Mouse (Mus musculus) sigmoid colon, adult 10 weeks (tissue): ENCODE data around the gene 1700013G24Rik. TPM values are rescaled to one million over a fixed set of nuclear protein-coding genes. Genes with fewer than 3 reads are reported as not detected.

Experiments used
- polyA plus RNA-seq: library from polyadenylated mRNA; stranded (reverse); fragments of 350-450 nt; fragmentation: Illumina TruSeq; extraction: RNeasy Lipid Tissue Mini Kit (QIAGEN cat#74804); gene quantifications from one replicate; pipeline ENCODE4 v1.2.3, GENCODE M21; 2014; ENCODE audit warnings: low read depth, low replicate concordance

1700013G24Rik gene
- not detected for polyA plus RNA-seq

DNA sequence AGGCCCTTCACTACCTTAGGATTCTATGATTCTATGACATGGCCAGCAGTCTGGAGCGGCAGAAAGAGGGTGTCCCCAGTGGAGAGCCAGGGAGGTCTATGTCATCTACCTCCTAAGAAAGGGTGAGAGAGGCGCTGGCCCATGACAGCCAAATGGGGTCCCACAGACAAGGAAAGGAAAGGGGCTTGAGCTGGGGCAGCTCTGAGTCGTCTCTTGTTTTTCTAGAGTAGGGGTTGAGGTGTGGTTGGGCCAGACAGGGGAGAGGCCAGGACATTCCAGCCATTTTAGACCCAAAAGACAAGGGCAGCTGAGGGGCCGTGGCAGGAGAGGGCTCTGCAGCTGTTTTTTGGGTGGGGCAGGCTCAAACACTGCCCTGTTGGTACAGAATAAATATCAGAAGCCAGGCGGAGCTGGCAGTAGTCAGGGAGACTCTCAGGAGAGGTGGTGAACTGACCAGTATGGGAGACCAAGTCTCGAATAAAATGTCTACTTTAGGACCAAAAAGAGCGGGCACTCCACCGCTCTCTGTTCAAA, at the start of gene 1700013G24Rik:
Gene 1700013G24Rik (plus strand): TSS at position 51 of the 534 bp plus-strand sequence.

DNA sequence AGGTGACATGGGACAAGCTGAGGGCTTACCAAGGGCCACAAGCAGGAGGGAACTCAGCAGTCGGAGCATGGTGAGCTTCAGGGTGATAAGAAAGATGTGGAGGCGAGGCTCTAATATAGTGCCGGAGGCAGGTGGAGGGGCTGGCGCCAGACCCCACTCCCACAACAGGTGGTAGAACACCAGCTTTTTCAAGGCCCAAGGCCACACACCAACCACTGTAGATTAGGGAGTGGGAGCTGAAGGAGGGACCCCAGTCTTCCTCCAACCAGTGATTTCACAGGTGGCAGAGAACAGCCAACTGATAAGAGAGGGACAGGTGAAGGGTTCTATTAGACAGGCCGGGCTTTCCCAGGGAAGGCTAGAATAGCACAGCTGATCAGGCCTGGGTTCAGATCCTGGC, 43.4 kb upstream of the 1700013G24Rik start, which contains the start of gene Cela3a:
Gene Cela3a (minus strand): TSS at position 101 of the 400 bp plus-strand sequence.

DNA sequence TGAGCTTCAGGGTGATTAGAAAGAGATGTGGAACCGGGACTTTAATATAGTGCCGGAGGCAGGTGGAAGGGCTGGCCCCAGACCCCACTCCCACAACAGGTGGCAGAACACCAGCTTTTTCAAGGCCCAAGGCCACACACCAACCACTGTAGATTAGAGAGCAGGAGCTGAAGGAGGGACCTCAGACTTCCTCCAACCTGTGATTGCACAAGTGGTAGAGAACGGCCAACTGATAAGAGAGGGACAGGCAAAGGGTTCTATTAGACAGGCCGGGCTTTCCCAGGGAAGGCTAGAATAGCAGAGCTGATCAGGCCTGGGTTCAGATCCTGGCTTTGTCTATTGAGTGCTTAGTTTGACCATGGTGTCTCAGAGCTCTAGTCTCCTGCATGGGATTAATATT, 22.6 kb upstream of the 1700013G24Rik start, which contains the start of gene Cela3b:
Gene Cela3b (minus strand): TSS at position 39 of the 400 bp plus-strand sequence.

DNA sequence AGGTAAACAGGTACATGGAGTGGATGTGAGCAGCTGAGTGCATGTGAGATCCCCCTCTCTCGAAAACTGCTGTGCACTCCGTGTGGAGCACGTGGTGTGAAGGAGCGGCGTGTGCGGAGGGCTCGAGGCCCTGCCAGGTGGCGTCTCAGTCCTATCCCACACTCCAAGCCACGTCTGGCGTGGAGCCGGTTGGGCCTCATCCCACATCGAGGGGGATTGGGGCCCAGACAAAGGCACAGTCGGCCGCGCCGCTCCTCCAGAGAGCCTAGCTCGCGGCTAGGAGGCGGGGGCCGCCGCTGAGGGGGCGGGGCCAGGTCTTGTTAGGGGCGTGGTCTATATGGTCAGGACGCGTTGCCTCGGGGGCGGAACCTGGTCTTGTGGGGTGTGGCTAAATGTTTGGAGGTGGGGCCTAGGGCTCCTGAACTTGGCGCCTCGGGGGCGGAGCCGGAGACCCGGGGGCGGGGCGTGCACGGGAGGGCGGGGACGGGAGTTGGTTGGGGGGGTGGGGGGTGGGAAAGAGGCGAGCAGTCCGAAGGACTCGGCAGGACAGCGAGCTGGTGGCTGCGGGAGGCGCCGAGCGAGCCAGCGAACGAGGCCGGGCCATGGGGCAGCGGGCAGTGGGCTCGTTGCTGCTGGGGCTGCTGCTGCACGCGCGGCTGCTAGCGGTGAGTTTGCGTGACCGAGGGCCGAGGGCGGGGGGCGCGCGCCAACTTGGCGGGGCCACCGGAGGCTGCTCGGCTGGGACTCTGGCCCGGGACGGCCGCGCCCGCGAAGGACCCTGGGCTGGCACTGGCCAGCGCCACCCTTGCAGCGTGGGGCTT, 15.4 kb downstream of the 1700013G24Rik start, which contains the start of gene Hspg2:
Gene Hspg2 (plus strand): TSS at position 510 of the 821 bp plus-strand sequence.

Other genes with a start within 250 kb of the 1700013G24Rik start
- 0.16 TPM for gene Wnt4, start 175.8 kb upstream of the 1700013G24Rik start, polyA plus RNA-seq
- gene Cdc42, start 95.6 kb upstream of the 1700013G24Rik start, polyA plus RNA-seq: 1,083 TPM
- not detected for gene Cela3a, start 43.5 kb upstream of the 1700013G24Rik start, polyA plus RNA-seq
- gene Cela3b, start 22.7 kb upstream of the 1700013G24Rik start, polyA plus RNA-seq: not detected
- 0.22 TPM for gene Hspg2, start 15.5 kb downstream of the 1700013G24Rik start, polyA plus RNA-seq
- gene Ldlrad2, start 121.3 kb downstream of the 1700013G24Rik start, polyA plus RNA-seq: not detected
- gene Usp48, start 140.5 kb downstream of the 1700013G24Rik start, polyA plus RNA-seq: 87.6 TPM
- gene Rap1gap, start 211.4 kb downstream of the 1700013G24Rik start, polyA plus RNA-seq: 4.1 TPM